Mouse (Mus musculus) lung, postnatal 14 days (tissue): ENCODE measurements around the gene Max.

Experiments used
- DNase-seq: peaks from one replicate; pipeline ENCODE4 v3.0.0; 2021

Gene Max

GRCm38 (mm10) chr12:76961932-76962891 lies at the start of gene Max:
TSS of gene Max (minus strand) at chr12:76962201.
- DNase-seq, result peak; percentile 97

- peak; percentile 18 for DNase-seq
These were observed 49.2 kb upstream of the Max start for GRCm38 (mm10) chr12:77011092-77011720.

GRCm38 (mm10) chr12:77009202-77010030 lies 47.4 kb upstream of the Max start:
- DNase-seq, result peak; percentile 37

- no peak for DNase-seq
These were observed 42.9 kb upstream of the Max start for GRCm38 (mm10) chr12:77004893-77005292.

- no peak for DNase-seq
These were observed 40.7 kb upstream of the Max start for GRCm38 (mm10) chr12:77002551-77003228.

- DNase-seq, result no peak
These were observed 39.3 kb upstream of the Max start for GRCm38 (mm10) chr12:77001312-77001711.

- peak; percentile 67 for DNase-seq
These were observed 38.8 kb upstream of the Max start for GRCm38 (mm10) chr12:77000705-77001284.

- DNase-seq, result peak; percentile 73
These were observed 38.2 kb upstream of the Max start for GRCm38 (mm10) chr12:77000096-77000704.

GRCm38 (mm10) chr12:76994766-76995165 lies 32.8 kb upstream of the Max start:
- no peak for DNase-seq

- DNase-seq, result no peak
These were observed 31.0 kb upstream of the Max start for GRCm38 (mm10) chr12:76992891-76993529.

- DNase-seq, result no peak
These were observed 20.9 kb upstream of the Max start for GRCm38 (mm10) chr12:76982818-76983471.

- DNase-seq, result no peak
These were observed 17.5 kb upstream of the Max start for GRCm38 (mm10) chr12:76979530-76979929.

- DNase-seq, result no peak
These were observed 10.7 kb upstream of the Max start for GRCm38 (mm10) chr12:76972669-76973068.

- DNase-seq, result no peak
These were observed 10.2 kb upstream of the Max start for GRCm38 (mm10) chr12:76972241-76972640.

- DNase-seq, result peak; percentile 31
These were observed 9.7 kb upstream of the Max start for GRCm38 (mm10) chr12:76971642-76972221.

- no peak for DNase-seq
These were observed 3.9 kb upstream of the Max start for GRCm38 (mm10) chr12:76965876-76966275.

GRCm38 (mm10) chr12:76965089-76965488 lies 3.1 kb upstream of the Max start:
- DNase-seq, result no peak

- peak; percentile 17 for DNase-seq
These were observed 709 bp downstream of the Max start for GRCm38 (mm10) chr12:76961052-76961931.

GRCm38 (mm10) chr12:76957688-76958087 lies 4.3 kb downstream of the Max start:
- peak; percentile 36 for DNase-seq
